Mouse (Mus musculus): ENCODE measurements at regions not wholly inside any gene's neighbourhood (a gene's known extent, or its start where the extent isn't known, plus 50 kb on each side); places are given as distances from the start of the nearest gene placed in this dataset.

- H3K36me3 ChIP-seq (ENCODE audit: insufficient read depth, low read length) = no peaks in the 10 kb centered on the region
- no peaks in the 10 kb centered on the region for H3K27me3 ChIP-seq (replicated peaks; ENCODE audit: insufficient read depth, low read length)
- H3K27ac ChIP-seq (ENCODE audit: low read length) = no peak overlapping the region
- no peak for DNase-seq (ENCODE audit: low spot score)
- no peak for TF ChIP-seq CTCF (IDR thresholded peaks at IDR 0.05)
- TF ChIP-seq EP300 (IDR thresholded peaks at IDR 0.05) = no peak
- no peak overlapping the region for H3K9ac ChIP-seq (replicated peaks; ENCODE audit: low read depth)
- no peaks in the 10 kb centered on the region for H3K9me3 ChIP-seq (ENCODE audit: low read length)
- no peaks in the 10 kb centered on the region for H3K4me1 ChIP-seq (ENCODE audit: insufficient read depth, low read depth, low read length)
- H3K4me2 ChIP-seq (replicated peaks; ENCODE audit: low read depth, low read length) = no peak overlapping the region
- ATAC-seq = no peak
- 73% methylated on average over 4 of the region's 4 CpGs for WGBS
- H3K4me3 ChIP-seq (ENCODE audit: low read depth, low read length) = no peak overlapping the region
These were observed 89.7 kb upstream of the Arntl start for GRCm38 (mm10) chr7:113117599-113117998.

- Histone ChIP-seq H3K4me3 (ENCODE audit: low read depth, low read length) (no peak overlapping the region), H3K4me1 (ENCODE audit: insufficient read depth, low read depth, low read length) (no peaks in the 10 kb centered on the region), H3K4me2 (replicated peaks; ENCODE audit: low read depth, low read length) (no peak overlapping the region), H3K36me3 (ENCODE audit: insufficient read depth, low read length) (no peaks in the 10 kb centered on the region), H3K9ac (replicated peaks; ENCODE audit: low read depth) (no peak overlapping the region), H3K27ac (ENCODE audit: low read length) (no peak overlapping the region), H3K27me3 (replicated peaks; ENCODE audit: insufficient read depth, low read length) (no peaks in the 10 kb centered on the region), H3K9me3 (ENCODE audit: low read length) (no peaks in the 10 kb centered on the region)
- WGBS = 24% methylated on average over 6 of the region's 6 CpGs
- ATAC-seq (peak; percentile 67), DNase-seq (ENCODE audit: low spot score) (peak; percentile 64)
- TF ChIP-seq EP300 (IDR thresholded peaks at IDR 0.05) (no peak), CTCF (IDR thresholded peaks at IDR 0.05) (no peak)
These were observed 85.3 kb upstream of the Arntl start for GRCm38 (mm10) chr7:113121911-113122319.

GRCm38 (mm10) chr7:113126010-113126409, 81.3 kb upstream of the Arntl start:
- no peak overlapping the region for H3K4me3 ChIP-seq (ENCODE audit: low read depth, low read length)
- WGBS = 78% methylated on average over 1 of the region's 1 CpGs
- no peaks in the 10 kb centered on the region for H3K4me1 ChIP-seq (ENCODE audit: insufficient read depth, low read depth, low read length)
- no peak overlapping the region for H3K9ac ChIP-seq (replicated peaks; ENCODE audit: low read depth)
- H3K36me3 ChIP-seq (ENCODE audit: insufficient read depth, low read length) = no peaks in the 10 kb centered on the region
- no peak overlapping the region for H3K4me2 ChIP-seq (replicated peaks; ENCODE audit: low read depth, low read length)
- no peaks in the 10 kb centered on the region for H3K9me3 ChIP-seq (ENCODE audit: low read length)
- H3K27ac ChIP-seq (ENCODE audit: low read length) = no peak overlapping the region
- DNase-seq (ENCODE audit: low spot score) = no peak
- no peak for ATAC-seq
- TF ChIP-seq CTCF (IDR thresholded peaks at IDR 0.05) = peak; percentile 49
- TF ChIP-seq EP300 (IDR thresholded peaks at IDR 0.05) = no peak
- no peaks in the 10 kb centered on the region for H3K27me3 ChIP-seq (replicated peaks; ENCODE audit: insufficient read depth, low read length)

GRCm38 (mm10) chr7:113130552-113130951, 76.7 kb upstream of the Arntl start:
- DNase-seq (ENCODE audit: low spot score) (no peak), ATAC-seq (no peak)
- no peaks in the 10 kb centered on the region for H3K4me1 ChIP-seq (ENCODE audit: insufficient read depth, low read depth, low read length)
- no peaks in the 10 kb centered on the region for H3K9me3 ChIP-seq (ENCODE audit: low read length)
- TF ChIP-seq CTCF (IDR thresholded peaks at IDR 0.05) (no peak), EP300 (IDR thresholded peaks at IDR 0.05) (no peak)
- H3K4me2 ChIP-seq (replicated peaks; ENCODE audit: low read depth, low read length) = no peak overlapping the region
- H3K36me3 ChIP-seq (ENCODE audit: insufficient read depth, low read length) = no peaks in the 10 kb centered on the region
- H3K9ac ChIP-seq (replicated peaks; ENCODE audit: low read depth) = no peak overlapping the region
- no peaks in the 10 kb centered on the region for H3K27me3 ChIP-seq (replicated peaks; ENCODE audit: insufficient read depth, low read length)
- no peak overlapping the region for H3K27ac ChIP-seq (ENCODE audit: low read length)
- 65% methylated on average over 6 of the region's 6 CpGs for WGBS
- H3K4me3 ChIP-seq (ENCODE audit: low read depth, low read length) = no peak overlapping the region

GRCm38 (mm10) chr7:113131945-113132538, 75.2 kb upstream of the Arntl start:
- Histone ChIP-seq H3K27ac (ENCODE audit: low read length) (no peak overlapping the region), H3K4me3 (ENCODE audit: low read depth, low read length) (no peak overlapping the region), H3K4me2 (replicated peaks; ENCODE audit: low read depth, low read length) (no peak overlapping the region), H3K36me3 (ENCODE audit: insufficient read depth, low read length) (no peaks in the 10 kb centered on the region), H3K9ac (replicated peaks; ENCODE audit: low read depth) (no peak overlapping the region), H3K27me3 (replicated peaks; ENCODE audit: insufficient read depth, low read length) (no peaks in the 10 kb centered on the region), H3K9me3 (ENCODE audit: low read length) (no peaks in the 10 kb centered on the region), H3K4me1 (ENCODE audit: insufficient read depth, low read depth, low read length) (no peaks in the 10 kb centered on the region)
- peak; percentile 68 for ATAC-seq
- WGBS = 2% methylated on average over 6 of the region's 6 CpGs
- peak; percentile 94 for TF ChIP-seq CTCF (IDR thresholded peaks at IDR 0.05)
- TF ChIP-seq EP300 (IDR thresholded peaks at IDR 0.05) = no peak
- DNase-seq (ENCODE audit: low spot score) = peak; percentile 90

- Histone ChIP-seq H3K4me3 (ENCODE audit: low read depth, low read length) (no peak overlapping the region), H3K36me3 (ENCODE audit: insufficient read depth, low read length) (no peaks in the 10 kb centered on the region), H3K9me3 (ENCODE audit: low read length) (no peaks in the 10 kb centered on the region), H3K9ac (replicated peaks; ENCODE audit: low read depth) (no peak overlapping the region), H3K4me1 (ENCODE audit: insufficient read depth, low read depth, low read length) (no peaks in the 10 kb centered on the region), H3K4me2 (replicated peaks; ENCODE audit: low read depth, low read length) (no peak overlapping the region), H3K27ac (ENCODE audit: low read length) (no peak overlapping the region), H3K27me3 (replicated peaks; ENCODE audit: insufficient read depth, low read length) (no peaks in the 10 kb centered on the region)
- TF ChIP-seq EP300 (IDR thresholded peaks at IDR 0.05) = 0 out of 2 replicates have a peak, but pooled peaks have one; percentile 23
- TF ChIP-seq CTCF (IDR thresholded peaks at IDR 0.05) = no peak
- ATAC-seq = peak; percentile 37; the same call in 1 of the 2 replicates
- WGBS = 64% methylated on average over 5 of the region's 5 CpGs
- DNase-seq (ENCODE audit: low spot score) = no peak
These were observed 73.4 kb upstream of the Arntl start for GRCm38 (mm10) chr7:113133891-113134290.

All from lung, postnatal 0 days (tissue).